Mouse (Mus musculus): ENCODE data around the gene Tmem59.

Gene Tmem59

GRCm38 (mm10) chr4:107180746-107181145 lies 2.5 kb downstream of the Tmem59 start:
- DNase-seq (ENCODE audit: low spot score), result no peak

DNA sequence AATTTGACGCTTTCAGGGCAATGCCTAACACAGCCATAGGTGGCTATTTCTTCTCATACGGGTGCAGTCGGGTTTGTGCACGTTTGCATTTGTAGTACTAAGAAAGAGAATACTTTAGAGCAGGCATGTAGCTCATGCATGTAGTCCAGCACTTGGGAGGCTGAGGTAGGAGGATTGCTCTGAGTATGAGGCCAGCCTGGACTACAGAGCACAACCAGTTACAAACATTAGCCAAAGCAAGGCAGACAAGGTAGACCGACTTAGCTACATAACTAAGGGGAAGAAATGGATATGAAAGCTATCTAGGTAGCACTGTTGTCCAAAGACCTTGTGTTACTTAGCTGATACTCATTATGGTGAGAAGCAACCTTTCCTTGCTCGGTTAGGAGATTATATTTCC lies 3.7 kb downstream of the Tmem59 start:
- DNase-seq (ENCODE audit: low spot score), result no peak

DNA sequence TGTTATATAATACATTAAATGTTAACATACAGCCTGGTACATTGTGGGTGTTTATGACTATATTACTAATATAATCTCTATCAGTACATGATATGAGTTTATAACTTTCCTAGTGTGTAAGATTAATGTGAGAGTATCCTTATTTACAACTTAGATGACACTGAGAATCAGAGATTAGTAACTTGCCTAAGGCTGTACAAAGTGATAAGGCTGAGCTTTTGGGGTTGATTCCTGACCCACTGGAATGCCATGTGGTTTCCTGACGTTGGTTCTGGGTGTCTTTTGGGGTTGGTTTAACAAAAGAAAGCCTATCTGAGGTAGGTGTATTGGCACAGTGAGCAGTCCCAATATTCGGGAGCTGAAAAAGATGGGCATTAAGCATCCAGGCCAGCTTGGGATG lies 4.6 kb downstream of the Tmem59 start:
- no peak for DNase-seq (ENCODE audit: low spot score)

DNA sequence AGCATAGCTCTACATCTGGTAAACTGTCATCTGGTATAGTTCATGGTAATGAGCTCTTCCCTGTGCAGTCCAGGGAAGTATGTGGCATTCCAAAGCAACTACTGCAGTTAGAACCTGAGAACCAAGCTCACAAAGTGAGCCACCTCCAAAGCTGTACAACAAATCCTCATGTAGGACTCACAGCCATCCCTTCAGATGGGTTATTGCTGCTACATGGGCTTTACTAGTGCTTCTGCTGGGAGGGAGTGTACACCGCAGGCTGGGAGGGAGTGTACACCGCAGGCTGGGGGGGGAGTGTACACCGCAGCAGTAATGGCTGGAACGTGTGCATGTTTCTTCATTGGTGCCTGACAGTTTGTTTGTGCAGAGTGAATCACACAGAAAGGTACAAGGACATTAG lies 5.0 kb downstream of the Tmem59 start:
- no peak for DNase-seq (ENCODE audit: low spot score)

- DNase-seq (ENCODE audit: low spot score), result no peak
Observed at GRCm38 (mm10) chr4:107185703-107186102, 7.5 kb downstream of the Tmem59 start.

- DNase-seq (ENCODE audit: low spot score), result no peak
Observed at GRCm38 (mm10) chr4:107193841-107194240, 15.6 kb downstream of the Tmem59 start.

GRCm38 (mm10) chr4:107196454-107196853 lies 18.3 kb downstream of the Tmem59 start:
- DNase-seq (ENCODE audit: low spot score), result no peak

DNA sequence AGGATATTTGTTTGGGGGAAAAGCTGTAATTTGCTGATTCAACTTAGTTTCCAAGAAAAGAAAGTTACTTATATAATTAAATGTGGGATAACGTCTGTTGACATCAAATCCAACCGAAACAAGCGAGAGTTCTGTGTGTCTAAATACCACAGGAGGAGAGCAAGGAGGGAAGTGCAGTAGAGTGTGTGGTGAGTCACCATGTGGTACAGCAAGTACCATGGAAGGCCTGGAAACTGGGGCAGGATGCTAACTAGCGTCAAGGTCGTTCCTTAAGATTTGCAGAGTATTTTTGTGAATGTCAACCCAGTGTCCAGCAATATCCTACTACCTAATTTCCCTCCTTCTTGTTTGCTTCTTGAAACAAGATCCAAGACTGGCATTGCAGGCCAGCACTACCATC lies 19.9 kb downstream of the Tmem59 start:
- no peak for DNase-seq (ENCODE audit: low spot score)

- DNase-seq (ENCODE audit: low spot score), result no peak
Observed at GRCm38 (mm10) chr4:107201779-107202178, 23.6 kb downstream of the Tmem59 start.

DNA sequence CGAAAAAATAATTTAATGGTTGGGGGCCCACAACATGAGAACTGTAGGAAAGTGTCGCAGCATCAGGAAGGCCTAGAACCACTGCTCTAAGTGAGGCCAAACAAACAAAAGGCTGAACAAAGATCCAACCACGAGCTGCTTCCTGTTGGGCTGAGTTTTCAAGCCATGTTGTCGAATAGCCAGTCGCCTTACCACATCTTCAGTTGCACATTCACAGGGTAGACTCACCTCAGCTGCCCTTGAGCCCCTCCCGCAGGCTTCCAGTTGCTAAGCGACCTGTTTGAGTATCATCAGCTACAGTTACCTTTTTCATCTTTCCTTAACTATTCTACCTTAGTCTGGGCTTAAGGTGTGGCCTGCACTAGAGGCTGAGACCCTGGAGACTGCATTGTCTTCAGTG lies 24.8 kb downstream of the Tmem59 start:
- DNase-seq (ENCODE audit: low spot score), result no peak

DNA sequence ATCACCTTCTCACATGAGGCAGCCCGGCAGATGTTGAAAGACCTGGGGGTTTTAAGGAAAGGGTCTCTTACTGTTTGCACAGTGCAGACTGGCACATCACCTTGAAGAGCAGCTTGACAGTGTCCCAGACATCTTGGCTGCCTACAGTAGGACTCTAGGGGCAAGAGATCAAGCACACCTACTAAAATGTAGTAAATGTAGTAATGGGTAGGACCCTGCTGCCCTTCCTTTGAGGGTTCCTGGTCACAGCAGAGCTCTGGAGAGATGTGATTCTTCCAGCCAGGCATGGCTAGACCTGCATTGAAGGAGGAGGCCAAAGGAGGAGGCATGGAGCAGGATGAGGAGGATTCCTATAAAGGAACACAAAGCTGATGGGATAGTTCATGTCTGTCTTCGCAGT lies 28.8 kb downstream of the Tmem59 start:
- no peak for DNase-seq (ENCODE audit: low spot score)

GRCm38 (mm10) chr4:107208880-107209279 lies 30.7 kb downstream of the Tmem59 start, which contains the start of gene Ldlrad1:
Ldlrad1 (plus strand) TSS chr4:107209180.
- DNase-seq (ENCODE audit: low spot score), result no peak

GRCm38 (mm10) chr4:107210483-107211097 lies 32.4 kb downstream of the Tmem59 start:
- no peak for DNase-seq (ENCODE audit: low spot score)

GRCm38 (mm10) chr4:107211465-107211864 lies 33.3 kb downstream of the Tmem59 start:
- no peak for DNase-seq (ENCODE audit: low spot score)

DNA sequence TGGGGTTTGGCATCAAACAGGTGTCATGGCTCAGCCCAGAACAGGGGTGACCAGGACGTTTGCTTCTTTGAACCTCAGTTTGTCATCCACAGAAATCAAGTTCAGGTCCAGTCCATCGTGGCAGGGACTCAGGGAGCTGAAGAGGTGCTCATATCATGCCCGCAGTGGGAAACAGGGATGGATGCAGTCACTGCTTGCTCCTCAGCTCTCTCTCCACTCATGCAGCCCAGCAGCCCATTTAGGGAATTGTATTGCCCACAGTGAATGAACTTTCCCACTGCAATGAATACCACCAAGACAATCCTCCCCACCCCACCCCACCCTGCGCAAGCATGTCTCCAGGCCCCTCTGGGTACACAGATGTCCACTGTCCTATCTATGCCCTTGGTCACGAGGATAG lies 33.7 kb downstream of the Tmem59 start:
- DNase-seq (ENCODE audit: low spot score), result no peak

DNA sequence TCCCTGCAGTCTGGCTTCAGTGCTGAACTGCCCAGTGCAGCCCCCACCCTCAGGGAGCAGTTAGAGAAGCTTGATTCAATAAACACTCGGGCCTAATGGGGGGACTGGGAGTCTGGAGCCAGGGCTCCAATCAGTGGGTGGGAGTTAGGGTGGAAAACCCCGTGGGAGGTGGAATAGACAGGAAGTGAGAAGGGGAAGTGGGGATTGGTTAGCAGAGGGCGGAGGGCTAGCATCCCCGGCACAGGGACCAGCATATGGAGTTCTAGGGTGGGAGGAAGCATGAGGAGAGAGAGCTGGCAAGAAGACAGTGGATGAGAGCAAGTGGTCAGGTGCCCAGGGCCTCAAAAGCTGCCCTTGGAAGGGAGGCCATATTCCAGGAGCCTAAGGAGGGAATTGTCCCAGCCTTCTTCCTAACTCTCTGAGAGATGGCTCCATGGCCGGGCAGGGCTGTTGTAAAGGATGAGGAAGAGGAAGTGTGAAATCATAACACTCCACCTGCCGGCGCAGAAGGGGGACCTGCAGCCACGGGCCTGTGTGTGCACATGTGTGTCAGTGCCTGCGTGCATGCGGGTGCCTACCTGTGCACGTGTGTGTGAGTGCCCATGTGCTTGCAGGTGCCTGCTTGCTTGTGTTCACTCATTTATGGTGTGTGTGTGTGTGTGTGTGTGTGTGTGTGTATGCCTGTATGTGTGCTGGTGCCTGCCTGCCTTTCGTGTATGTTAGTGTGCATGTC lies 35.2 kb downstream of the Tmem59 start:
- no peak for DNase-seq (ENCODE audit: low spot score)

GRCm38 (mm10) chr4:107217574-107217973 lies 39.4 kb downstream of the Tmem59 start:
- no peak for DNase-seq (ENCODE audit: low spot score)

- DNase-seq (ENCODE audit: low spot score), result no peak
Observed at GRCm38 (mm10) chr4:107221524-107221923, 43.3 kb downstream of the Tmem59 start.

GRCm38 (mm10) chr4:107223225-107224204 lies 45.3 kb downstream of the Tmem59 start:
- peak; percentile 21 for DNase-seq (ENCODE audit: low spot score)

DNA sequence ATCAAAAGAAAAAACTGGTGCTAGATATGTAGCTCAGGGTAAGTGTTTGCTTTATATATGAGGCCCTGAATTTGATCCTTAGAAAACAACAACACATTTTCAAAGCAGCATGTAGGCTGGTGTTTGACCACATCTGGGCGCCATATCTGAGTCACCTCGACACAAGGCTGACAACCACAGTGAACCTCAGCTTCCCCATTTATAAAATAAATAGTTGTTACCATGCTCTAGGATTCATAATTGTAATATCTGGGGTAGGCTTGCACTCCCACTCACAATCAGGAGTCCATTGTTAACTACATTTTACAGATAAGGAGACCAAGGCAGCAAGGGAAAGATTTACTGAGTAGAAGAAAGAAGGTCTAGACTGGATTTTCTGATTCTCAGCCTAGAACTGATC lies 48.1 kb downstream of the Tmem59 start:
- no peak for DNase-seq (ENCODE audit: low spot score)

DNA sequence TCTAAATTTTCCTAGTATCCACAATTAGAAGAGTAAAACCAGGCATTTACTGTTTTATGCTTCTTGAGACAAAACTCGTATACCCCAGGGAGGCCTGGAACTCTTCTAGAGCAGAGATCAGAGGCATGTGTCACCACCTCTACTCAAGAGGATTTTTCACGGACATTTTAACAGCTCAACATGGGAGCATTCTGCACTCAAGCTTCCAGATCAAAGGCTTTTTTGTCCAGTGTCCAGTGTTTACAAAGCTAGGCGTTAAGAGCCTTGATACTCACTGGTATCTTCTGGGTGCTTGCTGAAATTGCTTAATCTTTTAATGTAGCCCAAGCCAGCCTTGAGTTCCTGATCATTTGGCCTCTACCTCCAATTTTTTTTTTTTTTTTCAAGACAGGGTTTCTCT lies 54.0 kb downstream of the Tmem59 start:
- no peak for DNase-seq (ENCODE audit: low spot score)

DNA sequence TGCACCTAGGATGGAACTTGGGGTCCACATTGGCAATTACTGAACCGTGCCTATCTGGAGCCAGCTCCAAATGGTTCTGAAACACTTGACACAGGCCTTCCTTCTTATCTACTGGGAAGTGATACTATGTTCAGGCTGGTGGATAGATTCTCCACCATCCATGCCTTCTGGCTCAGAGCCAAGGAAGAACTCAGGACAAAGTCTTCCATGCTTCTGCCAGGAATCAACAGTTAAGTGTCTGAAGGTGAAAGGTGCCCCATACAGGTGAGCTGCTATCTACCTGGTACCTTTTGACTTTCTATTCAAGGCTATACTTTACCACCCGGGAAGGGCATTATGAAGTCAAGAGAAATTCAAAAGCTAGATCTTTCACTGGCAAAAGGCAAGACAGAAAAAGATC lies 60.1 kb downstream of the Tmem59 start:
- DNase-seq (ENCODE audit: low spot score), result no peak

DNA sequence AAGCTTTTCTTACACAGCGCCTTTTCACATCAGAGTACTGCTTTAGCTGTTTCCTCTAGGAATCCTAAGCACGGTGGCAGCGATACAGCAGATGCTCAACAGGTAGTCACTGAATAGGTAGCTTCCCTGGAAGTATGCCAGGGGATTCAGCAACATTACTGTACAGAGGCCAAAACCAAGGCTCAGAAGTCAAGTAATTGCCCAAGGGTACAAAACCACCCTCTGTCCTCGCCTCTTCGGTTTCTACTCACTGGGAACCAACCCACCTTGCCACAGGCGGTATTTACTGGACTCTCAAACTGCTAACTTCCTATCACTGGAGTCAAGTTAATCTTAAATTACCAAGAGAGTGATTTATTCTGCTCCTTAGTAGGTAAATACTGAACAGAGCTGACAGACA lies 62.0 kb downstream of the Tmem59 start:
- DNase-seq (ENCODE audit: low spot score), result no peak
